Mouse (Mus musculus) large intestine, adult 2 months (tissue): Measurements from ENCODE around the gene Man1a. TPM values are rescaled to one million over a fixed set of nuclear protein-coding genes. Genes with fewer than 3 reads are reported as not detected.

Experiments
- DNase-seq: peaks from one replicate; pipeline ENCODE4 v3.0.0-alpha.2; 2012; ENCODE audit warnings: low read depth, low spot score
- WGBS: fragments of 180-500 bp; shearing (Covaris S2); methylation state at CpG from one replicate; pipeline ENCODE4 v1.1.7; 2018; 5-methylcytosine and 5-hydroxymethylcytosine counted together
- polyA plus RNA-seq: library from polyadenylated mRNA; depleted of rRNA; stranded (reverse); fragments of >200 nt; gene quantifications from 2 replicates; pipeline ENCODE4 v1.2.3, GENCODE M21; 2012; rRNA removed

The Man1a gene
- 20.1 and 27.8 TPM in 2 replicates for polyA plus RNA-seq

DNA sequence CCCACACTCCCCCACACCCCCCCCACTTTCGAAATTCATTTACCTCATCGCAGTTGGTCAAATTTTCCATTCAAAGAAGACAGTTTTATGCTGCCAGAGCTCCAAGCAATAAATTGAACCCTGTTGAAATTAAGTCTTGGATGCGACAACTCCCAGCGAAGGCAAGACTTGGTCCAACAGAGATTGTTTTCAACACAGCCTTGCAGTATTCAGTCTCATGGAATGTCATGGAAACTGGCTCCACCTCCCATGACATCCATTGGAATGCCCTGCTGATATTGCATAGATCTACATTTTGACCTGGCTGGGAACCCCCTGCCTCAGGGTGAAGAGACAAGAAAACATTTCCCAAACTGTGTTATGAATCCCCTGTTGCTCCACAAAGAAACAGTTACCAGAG lies at the start of gene Man1a:
Man1a (minus strand) TSS at position 190 of the 400 bp plus-strand sequence.
- 5% methylated on average over 4 of the region's 4 CpGs for WGBS
- DNase-seq, result no peak

DNA sequence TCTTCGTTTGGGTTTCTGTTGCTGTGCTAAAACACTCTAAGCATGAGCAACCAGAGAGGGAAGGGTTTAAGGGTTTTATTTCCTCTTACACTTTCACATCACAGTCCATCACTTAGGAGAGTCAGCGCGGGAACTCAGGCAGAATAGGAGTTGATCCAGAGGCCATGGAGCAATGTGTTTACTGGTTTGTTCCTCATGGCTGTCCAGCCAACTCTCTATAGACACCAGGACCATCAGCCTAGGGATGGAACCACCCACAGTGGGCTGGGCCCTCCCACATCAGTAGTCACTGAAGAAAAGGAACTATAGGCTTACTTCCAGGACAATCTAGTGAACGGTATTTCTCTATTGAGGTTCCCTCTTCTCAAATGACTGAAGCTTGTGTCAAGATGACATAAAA lies 45.4 kb upstream of the Man1a start:
- 86% methylated on average over 4 of the region's 4 CpGs for WGBS
- no peak for DNase-seq

GRCm38 (mm10) chr10:54120375-54120774 lies 44.0 kb upstream of the Man1a start:
- 10% methylated on average over 2 of the region's 2 CpGs for WGBS
- no peak for DNase-seq

DNA sequence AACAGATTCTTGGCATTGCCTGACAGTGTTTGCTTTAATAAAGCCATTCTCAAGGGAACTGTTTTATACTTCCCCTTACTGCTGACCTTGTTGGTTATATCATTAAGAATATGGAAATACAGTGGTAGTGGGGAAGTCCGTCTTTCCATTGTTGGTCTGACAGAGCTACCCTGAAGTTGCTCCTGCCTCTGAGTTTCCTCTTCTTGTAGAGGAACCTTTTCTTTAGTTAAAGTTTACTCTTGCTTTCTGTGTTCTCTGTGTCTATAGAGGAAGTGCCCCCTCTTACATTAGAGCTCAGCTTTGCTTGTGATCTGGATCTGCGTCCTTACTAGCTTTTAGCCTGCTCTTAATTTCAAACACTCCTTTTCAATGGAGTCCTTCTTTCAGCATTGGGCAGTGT lies 42.9 kb upstream of the Man1a start:
- no peak for DNase-seq
- WGBS, result 90% methylated on average over 2 of the region's 2 CpGs

DNA sequence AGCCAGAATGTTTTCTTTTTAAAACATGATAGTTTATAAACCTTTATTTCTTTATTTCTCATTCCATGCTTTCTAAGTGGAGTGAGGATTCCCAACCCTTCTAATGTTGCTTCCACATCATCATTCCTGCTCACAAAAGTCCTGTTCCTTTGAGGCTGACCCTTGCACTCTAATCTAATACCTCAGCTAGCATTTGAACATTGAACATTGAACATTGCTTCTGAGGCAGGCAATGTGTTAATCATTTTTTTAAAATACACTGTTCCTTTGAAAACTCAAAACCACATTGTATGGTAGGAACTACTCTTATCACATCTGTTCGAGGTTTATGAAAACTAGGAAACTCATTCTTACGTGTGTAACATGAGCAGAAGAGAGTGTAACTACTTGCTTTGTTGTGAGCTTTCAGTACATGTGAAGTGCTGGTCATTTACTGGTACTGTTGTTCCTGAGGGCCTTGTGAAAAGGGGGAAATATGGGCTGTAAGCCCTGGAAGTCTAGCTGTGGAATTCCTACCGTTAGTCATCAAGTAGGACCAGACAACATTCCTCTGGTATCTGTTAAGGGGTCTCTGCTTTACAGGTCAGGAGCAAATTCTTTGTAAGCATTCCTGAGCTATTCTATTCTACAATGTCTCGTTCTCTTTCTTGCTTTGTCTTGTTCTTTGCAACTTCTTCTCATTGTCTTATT lies 42.0 kb upstream of the Man1a start:
- WGBS, result 52% methylated on average over 4 of the region's 4 CpGs
- DNase-seq, result no peak

GRCm38 (mm10) chr10:54117763-54118162 lies 41.4 kb upstream of the Man1a start:
- 38% methylated on average over 4 of the region's 4 CpGs for WGBS
- DNase-seq, result peak; percentile 2

DNA sequence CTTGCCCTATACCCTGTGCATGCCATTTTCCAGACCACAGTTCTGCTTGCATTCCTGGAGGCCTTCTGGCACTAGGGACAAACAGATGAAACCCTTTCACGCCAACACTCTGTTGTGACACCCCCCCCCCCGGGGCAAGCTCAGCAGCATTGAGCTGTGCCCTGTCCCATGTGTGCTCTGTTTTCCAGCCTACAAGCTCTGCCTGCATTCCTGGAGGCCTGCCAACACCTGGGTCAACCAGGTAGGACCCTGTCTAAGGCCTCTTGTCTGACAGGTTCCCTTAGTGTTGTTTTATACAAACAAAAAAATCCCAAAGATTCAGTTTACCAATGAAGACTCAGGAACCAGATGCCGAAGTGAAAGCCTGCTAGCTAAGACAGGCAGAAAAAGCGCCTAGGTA lies 27.3 kb upstream of the Man1a start:
- no peak for DNase-seq
- WGBS, result 64% methylated on average over 4 of the region's 4 CpGs

DNA sequence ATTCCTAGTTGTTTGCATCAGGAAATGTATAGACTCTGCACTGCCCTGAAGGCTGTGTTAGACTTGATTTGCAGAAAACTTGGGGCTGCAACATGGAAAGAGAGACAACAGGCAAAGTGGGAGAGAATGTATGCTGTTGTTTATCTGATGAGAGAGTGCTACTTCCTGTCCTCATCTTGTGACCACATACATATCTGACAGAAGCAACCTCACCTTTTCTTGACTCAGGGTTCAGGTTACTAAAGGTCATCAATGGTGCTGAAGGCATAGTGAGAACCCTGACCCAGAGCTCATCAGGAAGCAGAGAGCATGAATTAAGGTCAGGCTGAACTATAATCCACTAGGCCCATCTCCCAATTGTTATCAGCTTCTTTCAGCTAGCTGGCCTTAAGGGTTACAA lies 15.7 kb upstream of the Man1a start:
- no peak for DNase-seq

- 78% methylated on average over 6 of the region's 6 CpGs for WGBS
- DNase-seq, result no peak
These were observed 13.5 kb upstream of the Man1a start for GRCm38 (mm10) chr10:54089923-54090322.

GRCm38 (mm10) chr10:54087346-54087745 lies 10.9 kb upstream of the Man1a start:
- no peak for DNase-seq

DNA sequence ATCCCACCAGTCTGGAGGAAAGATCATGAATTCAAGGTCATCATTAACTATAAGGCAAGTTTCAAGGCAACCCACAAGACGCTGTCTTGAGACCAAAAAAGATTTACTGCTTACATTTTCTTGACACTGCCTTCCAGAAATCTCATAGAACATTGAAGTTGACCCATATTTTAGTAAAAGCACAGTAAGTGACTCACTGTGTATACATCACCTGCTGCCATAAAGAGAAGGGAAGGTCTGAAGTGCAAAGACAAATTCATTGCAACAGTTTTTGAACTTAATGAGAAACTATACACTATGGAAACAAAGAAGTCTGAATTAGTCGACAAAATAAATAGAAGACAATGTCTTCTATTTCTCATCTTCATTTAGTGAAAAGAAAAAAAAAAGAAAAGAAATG lies 8.7 kb upstream of the Man1a start:
- DNase-seq, result no peak
- 40% methylated on average over 2 of the region's 2 CpGs for WGBS

More at GRCm38 (mm10) chr10:54087346-54087745, 10.9 kb upstream of the Man1a start:
- 64% methylated on average over 3 of the region's 3 CpGs for WGBS

DNA sequence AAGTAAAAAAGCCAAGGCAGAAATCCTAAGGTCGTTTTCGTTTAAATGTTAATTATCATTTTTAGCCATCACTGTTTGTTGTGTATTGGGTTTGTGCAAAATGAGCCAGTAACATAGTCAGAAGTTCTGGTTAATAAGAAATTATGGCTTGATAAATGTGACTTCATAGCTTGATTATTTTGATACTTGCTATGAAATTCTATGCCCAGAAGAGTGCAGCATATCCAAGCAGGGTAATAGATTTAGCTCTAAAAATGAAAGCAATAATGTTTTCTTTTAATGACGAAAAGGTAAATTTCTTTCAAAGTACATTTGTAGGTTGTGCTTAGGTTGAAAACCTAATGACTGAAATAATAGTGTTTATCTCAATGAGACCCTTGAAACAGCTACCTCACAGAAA lies 596 bp upstream of the Man1a start:
- no peak for DNase-seq
- WGBS, result 46% methylated on average over 3 of the region's 3 CpGs

GRCm38 (mm10) chr10:54075441-54076010 lies 883 bp downstream of the Man1a start:
- peak; percentile 84 for DNase-seq
- 1% methylated on average over 68 of the region's 68 CpGs for WGBS

- WGBS, result under 1% methylated on average over 73 of the region's 73 CpGs
- DNase-seq, result no peak
These were observed 1.6 kb downstream of the Man1a start for GRCm38 (mm10) chr10:54074609-54075421.

DNA sequence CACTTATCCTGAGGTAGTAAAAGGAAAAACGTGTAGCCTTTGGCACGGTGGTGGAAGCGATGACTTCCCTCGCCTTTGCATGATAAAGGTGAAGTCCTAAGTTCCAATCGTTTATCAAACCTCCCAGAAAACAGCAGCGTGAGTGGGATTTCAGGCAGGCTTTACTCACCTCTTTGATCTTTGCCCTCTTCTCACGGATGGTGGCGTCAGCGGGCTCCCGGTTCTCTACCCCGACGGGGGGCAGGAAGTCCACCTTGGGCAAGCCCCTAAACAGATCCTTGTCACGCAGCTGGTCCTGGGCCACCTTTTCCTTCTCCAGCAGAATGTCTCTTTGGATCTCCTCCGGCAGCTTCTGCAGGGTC lies 2.2 kb downstream of the Man1a start:
- no peak for DNase-seq
- WGBS, result 2% methylated on average over 14 of the region's 14 CpGs

- 15% methylated on average over 6 of the region's 6 CpGs for WGBS
- peak; percentile 71 for DNase-seq
These were observed 2.7 kb downstream of the Man1a start for GRCm38 (mm10) chr10:54073641-54074203.

GRCm38 (mm10) chr10:54072336-54072735 lies 4.1 kb downstream of the Man1a start:
- WGBS, result 90% methylated on average over 2 of the region's 2 CpGs
- DNase-seq, result no peak

DNA sequence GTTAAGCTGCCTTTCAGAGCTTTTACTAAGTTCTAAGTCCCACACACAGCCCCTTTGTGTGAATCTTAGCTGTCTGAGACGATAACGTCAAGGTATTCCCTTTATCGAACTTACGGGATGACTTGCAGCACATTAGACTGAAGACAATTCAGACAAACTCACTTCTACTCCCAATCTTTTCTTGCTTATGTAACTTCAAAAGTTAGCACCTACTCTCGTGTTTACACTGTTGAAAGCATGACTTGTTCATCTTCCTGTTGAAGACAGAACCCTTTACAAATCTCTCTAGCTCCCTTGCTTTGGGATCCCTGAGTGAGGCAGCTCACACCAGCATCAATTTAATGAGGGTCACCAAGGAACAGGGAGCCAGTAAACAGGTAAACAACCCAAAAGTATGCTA lies 5.9 kb downstream of the Man1a start:
- no peak for DNase-seq
- WGBS, result 84% methylated on average over 5 of the region's 5 CpGs

DNA sequence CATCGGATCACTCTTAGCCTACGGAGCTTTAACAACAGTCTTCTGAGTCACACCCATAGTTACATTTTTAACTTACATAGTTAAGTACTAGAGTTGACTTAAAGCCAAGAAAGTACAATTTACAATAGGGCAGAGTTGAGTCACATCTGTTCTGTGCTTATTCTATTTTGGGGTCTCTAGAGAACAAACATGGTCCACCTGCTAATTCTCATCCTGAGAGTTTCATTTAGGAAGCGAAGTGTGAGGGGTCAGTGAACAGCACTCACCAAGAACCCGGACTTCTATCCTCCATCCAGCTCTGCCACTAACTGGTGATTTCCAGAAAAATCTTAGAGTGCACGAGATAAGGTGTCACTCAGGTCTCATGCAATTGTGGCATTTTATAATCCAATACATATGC lies 7.0 kb downstream of the Man1a start:
- no peak for DNase-seq
- WGBS, result 69% methylated on average over 5 of the region's 5 CpGs

DNA sequence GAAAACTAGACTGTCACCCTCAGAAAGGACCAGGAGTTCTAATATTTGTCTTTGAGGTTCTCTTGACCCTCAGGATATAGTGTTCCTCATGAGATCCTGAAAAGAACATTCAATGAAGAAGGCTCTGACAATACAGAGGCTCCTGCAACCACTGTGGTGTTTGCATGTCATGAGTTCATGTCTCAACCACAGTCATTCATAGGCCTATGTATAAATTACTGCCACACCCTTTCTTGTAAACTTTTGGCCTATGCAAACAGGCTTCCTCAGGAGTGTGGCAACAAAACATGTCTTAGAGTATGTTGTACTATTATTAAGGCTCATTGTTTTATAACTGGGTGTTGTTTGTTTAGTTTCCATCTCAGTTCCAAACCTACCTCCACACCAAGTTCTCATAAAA lies 9.7 kb downstream of the Man1a start:
- no peak for DNase-seq
